Mouse (Mus musculus) heart, embryonic 14.5 days (tissue): ENCODE results near the gene Pfn4. TPM values are rescaled to one million over a fixed set of nuclear protein-coding genes. Genes with fewer than 3 reads are reported as not detected.

ENCODE experiments used
- ATAC-seq: fragments of 200-750 bp; cut with Nextera tagmentation; 2 replicates; pipeline ENCODE4 v1.8.0; 2017; ENCODE audit warnings: low read depth, moderate TSS enrichment; ENCODE audit not compliant: insufficient number of reproducible peaks, insufficient read depth, low FRiP score
- H3K27ac ChIP-seq, 2 experiments: fragments of 200-500 bp in 1 of 2; fragments of 300-500 bp in 1 of 2; sonication (generic) in 1 of 2; replicated peaks in 1 of 2; 2 replicates each; pipeline ENCODE4 v1.5.1; 2012 to 2014; ENCODE audit warnings: low read depth in 2 of 2, low read length in 2 of 2, control low read depth in 1 of 2, mild to moderate bottlenecking in 1 of 2, mixed read lengths in 1 of 2; ENCODE audit not compliant: control insufficient read depth in 1 of 2, insufficient read depth in 1 of 2
- H3K27me3 ChIP-seq: fragments of 300-500 bp; sonication (generic); 2 replicates; pipeline ENCODE4 v1.6.1; 2014; ENCODE audit warnings: mild to moderate bottlenecking, low read length, control low read depth; ENCODE audit not compliant: control insufficient read depth, insufficient read depth
- H3K36me3 ChIP-seq: fragments of 300-500 bp; sonication (generic); 2 replicates; pipeline ENCODE4 v1.6.1; 2014; ENCODE audit warnings: mild to moderate bottlenecking, control low read depth, low read length, mixed read lengths; ENCODE audit not compliant: control insufficient read depth, insufficient read depth
- H3K4me1 ChIP-seq, 2 experiments: fragments of 200-500 bp in 1 of 2; fragments of 300-500 bp in 1 of 2; sonication (generic) in 1 of 2; 2 replicates each; pipeline ENCODE4 v1.6.1; 2012 to 2014; ENCODE audit warnings: low read length in 2 of 2, control low read depth in 1 of 2, mixed read lengths in 1 of 2; ENCODE audit not compliant: control insufficient read depth in 2 of 2, insufficient read depth in 2 of 2
- H3K4me2 ChIP-seq: fragments of 300-500 bp; sonication (generic); 2 replicates; pipeline ENCODE4 v1.6.1; 2014; ENCODE audit warnings: mild to moderate bottlenecking, low read length
- H3K4me3 ChIP-seq, 2 experiments: fragments of 200-500 bp in 1 of 2; fragments of 300-500 bp in 1 of 2; sonication (generic) in 1 of 2; 2 replicates each; pipeline ENCODE4 v1.5.1; 2012 to 2014; ENCODE audit warnings: low read length in 2 of 2, mild to moderate bottlenecking in 2 of 2, control low read depth in 1 of 2, low read depth in 1 of 2, moderate library complexity in 1 of 2; ENCODE audit not compliant: control insufficient read depth in 1 of 2, insufficient read depth in 1 of 2
- H3K9ac ChIP-seq: fragments of 300-500 bp; sonication (generic); 2 replicates; pipeline ENCODE4 v1.6.1; 2014; ENCODE audit warnings: mild to moderate bottlenecking, low read length
- H3K9me3 ChIP-seq: fragments of 300-500 bp; sonication (generic); 2 replicates; pipeline ENCODE4 v1.6.1; 2016; ENCODE audit warnings: low read length, control low read depth; ENCODE audit not compliant: control insufficient read depth
- WGBS: fragments of 180-500 bp; shearing (Covaris S2); extraction: QIAGEN DNeasy Blood & Tissue Kit; methylation state at CpG from one replicate; pipeline ENCODE4 v1.1.7; 2014; 5-methylcytosine and 5-hydroxymethylcytosine counted together
- polyA plus RNA-seq: library from polyadenylated mRNA; unstranded; fragments of >200 nt; fragmentation: Nextera tagmentation; extraction: Ambion mirVana; gene quantifications from 2 replicates; pipeline ENCODE4 v1.2.1, GENCODE M21; 2014

Pfn4 gene
- polyA plus RNA-seq, 1 experiment from 2014 or later: 2.8 TPM

GRCm38 (mm10) chr12:4817361-4818101 is 48.7 kb downstream of the Pfn4 start, which contains the start of gene Sf3b6:
TSS of gene Sf3b6 (plus strand) at chr12:4817544.
- peak within 1 kb of the TSS; percentile 76 to 82 for H3K4me3 ChIP-seq
- H3K4me1 ChIP-seq: peaks cover 0 to 5% of the 10 kb centered on the region in 2 experiments; a peak in 1 of 4 replicates
- no peaks in the 10 kb centered on the region for H3K27me3 ChIP-seq
- H3K27ac ChIP-seq: peak within 1 kb of the TSS; percentile 80 to 82
- H3K9ac ChIP-seq: peak within 1 kb of the TSS; percentile 83
- H3K9me3 ChIP-seq: no peaks in the 10 kb centered on the region
- peaks cover 25% of the 10 kb centered on the region for H3K36me3 ChIP-seq
- peak; percentile 98 for ATAC-seq
- H3K4me2 ChIP-seq: peak within 1 kb of the TSS; percentile 93
- WGBS: under 1% methylated on average over 49 of the region's 49 CpGs

- H3K9ac ChIP-seq: no peak overlapping the region
- 62% methylated on average over 3 of the region's 3 CpGs for WGBS
- H3K4me2 ChIP-seq: no peak overlapping the region
- ATAC-seq: no peak
- no peaks in the 10 kb centered on the region for H3K27me3 ChIP-seq
- H3K9me3 ChIP-seq: no peaks in the 10 kb centered on the region
- no peaks in the 10 kb centered on the region for H3K4me1 ChIP-seq
- peaks cover 68% of the 10 kb centered on the region for H3K36me3 ChIP-seq
- no peak overlapping the region for H3K27ac ChIP-seq
- H3K4me3 ChIP-seq: no peak overlapping the region
These were observed 58.4 kb downstream of the Pfn4 start for GRCm38 (mm10) chr12:4827256-4827655.

Other genes with a start within 250 kb of the Pfn4 start
- gene Itsn2, start 176.4 kb upstream of the Pfn4 start, polyA plus RNA-seq: 47.2 and 48.4 TPM in 2 replicates
- gene Gm3625, start 176.1 kb upstream of the Pfn4 start, polyA plus RNA-seq: not detected in 2 replicates
- gene Fam228a, start 30.6 kb upstream of the Pfn4 start, polyA plus RNA-seq: 0.24 and 0.39 TPM in 2 replicates
- gene Fam228b, start 245 bp downstream of the Pfn4 start, polyA plus RNA-seq: 4.6 TPM in 2 replicates
- 150 and 173 TPM in 2 replicates for gene Sf3b6, start 48.5 kb downstream of the Pfn4 start, polyA plus RNA-seq
- gene Fkbp1b, start 72.6 kb downstream of the Pfn4 start, polyA plus RNA-seq: 11.4 and 13.0 TPM in 2 replicates
- gene Wdcp, start 74.3 kb downstream of the Pfn4 start, polyA plus RNA-seq: 13.8 and 14.4 TPM in 2 replicates
- 1.7 and 1.8 TPM in 2 replicates for gene Mfsd2b, start 105.3 kb downstream of the Pfn4 start, polyA plus RNA-seq
- gene Ubxn2a, start 138.7 kb downstream of the Pfn4 start, polyA plus RNA-seq: 31.1 and 34.2 TPM in 2 replicates
- 13.0 and 15.0 TPM in 2 replicates for gene Atad2b, start 148.3 kb downstream of the Pfn4 start, polyA plus RNA-seq